In genomic region chr1:171960726-171961125, GRCm38 (mm10) we compare ENCODE assay signal across 26 mouse cellular contexts. TPM values are rescaled to one million over a fixed set of nuclear protein-coding genes. Genes with fewer than 3 reads are reported as not detected.
"Had no signal": no experiment of that assay in that cellular context is flagged by ENCODE, and none has a peak within 500 bp of the region (broad histone marks: within the 10 kb centered on the region; RNA-seq: fewer than 3 reads in every experiment).

No protein-coding gene starts in this region.

- H3K27me3 ChIP-seq: kidney, embryonic 15.5 days; limb, embryonic 13.5 days; liver, embryonic 12.5 days; liver, embryonic 15.5 days; lung, embryonic 15.5 days; megakaryocyte, embryonic 14.5 days; neural tube, embryonic 12.5 days; neural tube, embryonic 15.5 days had no signal

- DNase-seq: kidney, adult 11 months; kidney, adult 8-10 months; kidney, postnatal 14 days; kidney, postnatal 4 days; liver; lung, adult 18-20 months; lung, postnatal 10 days; lung, postnatal 36 days; midbrain, embryonic 14.5 days; right cerebral cortex, adult 18-20 months; right cerebral cortex, postnatal 14 days; right cerebral cortex, postnatal 4 days; thymus, postnatal 36 days had no signal

- ATAC-seq: liver, embryonic 12.5 days had no signal

- H3K4me2 ChIP-seq: kidney, embryonic 15.5 days; limb, embryonic 13.5 days; liver, embryonic 12.5 days; liver, embryonic 15.5 days; lung, embryonic 15.5 days; neural tube, embryonic 12.5 days; neural tube, embryonic 15.5 days had no signal

- H3K4me3 ChIP-seq: kidney, embryonic 15.5 days; limb, embryonic 10.5 days; limb, embryonic 13.5 days; liver, embryonic 12.5 days; liver, embryonic 15.5 days; lung, embryonic 15.5 days; megakaryocyte, embryonic 14.5 days; midbrain, embryonic 10.5 days; neural tube, embryonic 12.5 days; neural tube, embryonic 15.5 days had no signal

- H3K9ac ChIP-seq: kidney, embryonic 15.5 days; limb, embryonic 13.5 days; liver, embryonic 12.5 days; liver, embryonic 15.5 days; lung, embryonic 15.5 days; neural tube, embryonic 12.5 days; neural tube, embryonic 15.5 days had no signal

- H3K9me3 ChIP-seq: kidney, embryonic 15.5 days; limb, embryonic 10.5 days; limb, embryonic 13.5 days; liver, embryonic 12.5 days; liver, embryonic 15.5 days; lung, embryonic 15.5 days; megakaryocyte, embryonic 14.5 days; midbrain, embryonic 10.5 days; neural tube, embryonic 12.5 days; neural tube, embryonic 15.5 days had no signal

- H3K4me1 ChIP-seq: kidney, embryonic 15.5 days; limb, embryonic 10.5 days; limb, embryonic 13.5 days; liver, embryonic 12.5 days; liver, embryonic 15.5 days; lung, embryonic 15.5 days; midbrain, embryonic 10.5 days; neural tube, embryonic 12.5 days; neural tube, embryonic 15.5 days had no signal

- H3K27ac ChIP-seq: kidney, embryonic 15.5 days; limb, embryonic 10.5 days; limb, embryonic 13.5 days; liver, embryonic 12.5 days; liver, embryonic 15.5 days; lung, embryonic 15.5 days; midbrain, embryonic 10.5 days; neural tube, embryonic 12.5 days; neural tube, embryonic 15.5 days had no signal

- H3K36me3 ChIP-seq: kidney, embryonic 15.5 days; limb, embryonic 10.5 days; limb, embryonic 13.5 days; liver, embryonic 12.5 days; liver, embryonic 15.5 days; lung, embryonic 15.5 days; midbrain, embryonic 10.5 days; neural tube, embryonic 12.5 days; neural tube, embryonic 15.5 days had no signal

RNA-seq across cellular contexts. Expression of gene Slamf6, which starts 43.4 kb away (rescaled TPM):
- total RNA-seq: layer of hippocampus, adult 18-20 months; layer of hippocampus, postnatal 14 days had no signal
- polyA plus RNA-seq: limb, embryonic 10.5 days; midbrain, embryonic 10.5 days; midbrain, embryonic 14.5 days; neural tube, embryonic 12.5 days; stomach, embryonic 14.5 days had no signal
